Mouse (Mus musculus) lung, postnatal 0 days (tissue): ENCODE measurements around the gene Nps.

Experiments used
- CTCF ChIP-seq: IDR thresholded peaks from 2 replicates; pipeline ENCODE4 v1.5.1; 2016; ENCODE audit warnings: antibody characterized with exemption, mild to moderate bottlenecking
- EP300 ChIP-seq: IDR thresholded peaks from 2 replicates; pipeline ENCODE4 v1.6.1; 2016; ENCODE audit warnings: antibody characterized with exemption, mild to moderate bottlenecking, control low read depth

GRCm38 (mm10) chr7:135212505-135212904 is 46.0 kb upstream of the Nps start:
- TF ChIP-seq CTCF = no peak
- no peak for TF ChIP-seq EP300
